Mouse (Mus musculus): ENCODE data around the gene Dcps.

DNA sequence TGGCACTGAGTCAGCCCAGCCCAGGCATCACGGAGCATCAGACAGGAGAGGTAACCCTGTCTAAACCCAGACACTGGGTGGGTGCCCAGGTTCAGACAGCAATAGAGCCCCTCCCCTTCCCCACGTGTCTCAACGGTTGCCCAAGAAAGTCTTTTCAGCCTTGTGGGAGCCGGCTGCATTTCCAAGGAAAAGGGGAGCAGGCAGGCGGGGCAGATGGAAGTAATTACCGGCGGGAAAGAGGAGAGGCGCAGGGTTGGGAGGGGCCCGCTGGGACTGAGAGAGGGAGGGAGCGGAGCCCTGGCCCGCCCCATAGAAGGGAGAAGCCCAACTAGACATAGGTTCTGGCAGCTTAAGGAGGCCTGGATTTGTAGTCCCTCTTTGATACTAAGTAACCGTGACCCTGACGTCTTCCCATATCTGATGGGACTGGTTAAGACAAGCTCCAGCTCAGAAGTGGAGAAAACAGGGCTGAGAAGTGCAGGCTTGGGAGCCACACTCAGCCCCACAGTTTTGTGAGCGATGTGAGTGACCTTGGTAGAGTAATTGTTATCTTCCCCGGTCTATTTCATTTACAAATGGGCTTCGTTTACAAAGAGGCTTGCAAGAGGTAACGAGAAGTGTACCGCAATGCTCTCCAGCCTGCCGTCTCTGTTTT is 63.8 kb downstream of the Dcps start:
- TF ChIP-seq POLR2A (IDR thresholded peaks at IDR 0.05; ENCODE audit: low read depth, low read length): no peak
- no peak for TF ChIP-seq CTCF (IDR thresholded peaks at IDR 0.05; ENCODE audit: extremely low read depth, insufficient read depth, insufficient read length, insufficient replicate concordance)

All from spleen, adult 2 months (tissue).